Mouse (Mus musculus) midbrain, embryonic 14.5 days (tissue): ENCODE measurements around the gene Fscn1. TPM values are rescaled to one million over a fixed set of nuclear protein-coding genes. Genes with fewer than 3 reads are reported as not detected.
A peak's percentile ranks its signal among the peaks of the same experiment; 100 is the strongest.

Source experiments
- ATAC-seq: fragments of 200-750 bp; cut with Nextera tagmentation; 2 replicates; pipeline ENCODE4 v1.8.0; 2017; ENCODE audit warnings: moderate number of reproducible peaks, moderate library complexity; ENCODE audit not compliant: low FRiP score, low TSS enrichment
- DNase-seq: peaks from one replicate; pipeline ENCODE4 v3.0.0-alpha.2; 2015
- H3K27ac ChIP-seq: fragments of 300-500 bp; sonication (generic); replicated peaks from 2 replicates; pipeline ENCODE4 v1.5.1; 2014; ENCODE audit warnings: mild to moderate bottlenecking, low read depth, low read length, moderate library complexity
- H3K27me3 ChIP-seq: fragments of 300-500 bp; sonication (generic); 2 replicates; pipeline ENCODE4 v1.6.1; 2014; ENCODE audit warnings: low read length, control low read depth, mixed read lengths; ENCODE audit not compliant: control insufficient read depth, insufficient read depth
- H3K36me3 ChIP-seq: fragments of 300-500 bp; sonication (generic); 2 replicates; pipeline ENCODE4 v1.6.1; 2014; ENCODE audit warnings: low read length, control low read depth; ENCODE audit not compliant: control insufficient read depth, insufficient read depth
- H3K4me1 ChIP-seq: fragments of 300-500 bp; sonication (generic); 2 replicates; pipeline ENCODE4 v1.6.1; 2014; ENCODE audit warnings: mild to moderate bottlenecking, antibody characterized with exemption, low read length, control low read depth; ENCODE audit not compliant: control insufficient read depth, insufficient read depth
- H3K4me2 ChIP-seq: fragments of 300-500 bp; sonication (generic); 2 replicates; pipeline ENCODE4 v1.6.1; 2014; ENCODE audit warnings: mild to moderate bottlenecking, low read length, moderate library complexity
- H3K4me3 ChIP-seq: fragments of 300-500 bp; sonication (generic); replicated peaks from 2 replicates; pipeline ENCODE4 v1.5.1; 2014; ENCODE audit warnings: low read depth, low read length
- H3K9ac ChIP-seq: fragments of 300-500 bp; sonication (generic); replicated peaks from 2 replicates; pipeline ENCODE4 v1.6.1; 2014; ENCODE audit warnings: mild to moderate bottlenecking, low read length, moderate library complexity
- H3K9me3 ChIP-seq: fragments of 300-500 bp; sonication (generic); 2 replicates; pipeline ENCODE4 v1.6.1; 2016; ENCODE audit warnings: low read length, control low read depth, mixed read lengths; ENCODE audit not compliant: control insufficient read depth
- WGBS: fragments of 180-500 bp; shearing (Covaris S2); extraction: QIAGEN DNeasy Blood & Tissue Kit; methylation state at CpG from one replicate; pipeline ENCODE4 v1.1.7; 2014; 5-methylcytosine and 5-hydroxymethylcytosine counted together
- polyA plus RNA-seq: library from polyadenylated mRNA; unstranded; fragments of >200 nt; fragmentation: Nextera tagmentation; extraction: Ambion mirVana; gene quantifications from 2 replicates; pipeline ENCODE4 v1.2.1, GENCODE M21; 2014

Gene Fscn1
- polyA plus RNA-seq, 1 experiment from 2014 or later = 580 TPM

- H3K4me3 ChIP-seq = no peak overlapping the region
- H3K27me3 ChIP-seq = no peaks in the 10 kb centered on the region
- ATAC-seq = no peak; the same call in 1 of the 2 replicates
- DNase-seq = no peak
- H3K4me2 ChIP-seq = no peak overlapping the region
- H3K27ac ChIP-seq = peak overlapping the region; percentile 69
- peaks cover 11% of the 10 kb centered on the region; the same call in 1 of the 2 replicates for H3K4me1 ChIP-seq
- H3K9me3 ChIP-seq = no peaks in the 10 kb centered on the region
- H3K9ac ChIP-seq = no peak overlapping the region
- WGBS = 40% methylated on average over 3 of the region's 3 CpGs
- peaks cover 53% of the 10 kb centered on the region for H3K36me3 ChIP-seq
Measured at GRCm38 (mm10) chr5:142973971-142974370, 13.8 kb downstream of the Fscn1 start.

GRCm38 (mm10) chr5:142974598-142975121 lies 14.5 kb downstream of the Fscn1 start:
- Histone ChIP-seq H3K9me3 (no peaks in the 10 kb centered on the region), H3K27ac (peak overlapping the region; percentile 69), H3K36me3 (peaks cover 46% of the 10 kb centered on the region), H3K27me3 (no peaks in the 10 kb centered on the region), H3K4me3 (no peak overlapping the region), H3K9ac (no peak overlapping the region), H3K4me1 (peaks cover 11% of the 10 kb centered on the region; the same call in 1 of the 2 replicates), H3K4me2 (peak overlapping the region; percentile 30)
- WGBS = 4% methylated on average over 18 of the region's 18 CpGs
- ATAC-seq (peak; percentile 87), DNase-seq (peak; percentile 84)

- Histone ChIP-seq H3K9ac (no peak overlapping the region), H3K27ac (no peak overlapping the region), H3K4me2 (no peak overlapping the region), H3K36me3 (peaks cover 28% of the 10 kb centered on the region), H3K9me3 (no peaks in the 10 kb centered on the region), H3K27me3 (no peaks in the 10 kb centered on the region), H3K4me3 (no peak overlapping the region), H3K4me1 (peaks cover 11% of the 10 kb centered on the region; the same call in 1 of the 2 replicates)
- ATAC-seq = no peak
- WGBS = 74% methylated on average over 5 of the region's 5 CpGs
- DNase-seq = no peak
Measured at GRCm38 (mm10) chr5:142976516-142976915, 16.4 kb downstream of the Fscn1 start.

- no peaks in the 10 kb centered on the region for H3K36me3 ChIP-seq
- H3K4me3 ChIP-seq = no peak overlapping the region
- no peaks in the 10 kb centered on the region for H3K4me1 ChIP-seq
- H3K27me3 ChIP-seq = no peaks in the 10 kb centered on the region
- ATAC-seq = no peak
- H3K4me2 ChIP-seq = no peak overlapping the region
- H3K27ac ChIP-seq = no peak overlapping the region; the same call in 1 of the 2 replicates
- H3K9me3 ChIP-seq = no peaks in the 10 kb centered on the region
- 87% methylated on average over 16 of the region's 16 CpGs for WGBS
- no peak overlapping the region for H3K9ac ChIP-seq
- no peak for DNase-seq
Measured at GRCm38 (mm10) chr5:142982046-142982801, 22.1 kb downstream of the Fscn1 start.

- 76% methylated on average over 8 of the region's 8 CpGs for WGBS
- ATAC-seq (no peak), DNase-seq (no peak)
- Histone ChIP-seq H3K9me3 (no peaks in the 10 kb centered on the region), H3K4me1 (no peaks in the 10 kb centered on the region), H3K4me2 (no peak overlapping the region), H3K36me3 (no peaks in the 10 kb centered on the region), H3K27ac (no peak overlapping the region), H3K9ac (no peak overlapping the region), H3K4me3 (no peak overlapping the region), H3K27me3 (no peaks in the 10 kb centered on the region)
Measured at GRCm38 (mm10) chr5:142983174-142983573, 23.0 kb downstream of the Fscn1 start.

GRCm38 (mm10) chr5:142984271-142984670 lies 24.1 kb downstream of the Fscn1 start:
- H3K4me3 ChIP-seq = no peak overlapping the region
- H3K27me3 ChIP-seq = no peaks in the 10 kb centered on the region
- WGBS = 70% methylated on average over 10 of the region's 10 CpGs
- ATAC-seq (no peak), DNase-seq (no peak)
- no peaks in the 10 kb centered on the region for H3K36me3 ChIP-seq
- no peaks in the 10 kb centered on the region for H3K4me1 ChIP-seq
- H3K4me2 ChIP-seq = no peak overlapping the region
- H3K9me3 ChIP-seq = no peaks in the 10 kb centered on the region
- H3K27ac ChIP-seq = no peak overlapping the region
- no peak overlapping the region for H3K9ac ChIP-seq

- DNase-seq (peak; percentile 59), ATAC-seq (no peak)
- no peak overlapping the region for H3K4me3 ChIP-seq
Measured at GRCm38 (mm10) chr5:142988520-142988919, 28.4 kb downstream of the Fscn1 start.

GRCm38 (mm10) chr5:142989167-142989566 lies 29.0 kb downstream of the Fscn1 start:
- peaks cover 37% of the 10 kb centered on the region for H3K36me3 ChIP-seq
- 92% methylated on average over 3 of the region's 3 CpGs for WGBS
- ATAC-seq (no peak), DNase-seq (no peak)
- no peak overlapping the region for H3K9ac ChIP-seq
- no peak overlapping the region for H3K4me2 ChIP-seq
- no peaks in the 10 kb centered on the region for H3K9me3 ChIP-seq
- H3K4me3 ChIP-seq = no peak overlapping the region
- H3K4me1 ChIP-seq = no peaks in the 10 kb centered on the region
- H3K27ac ChIP-seq = no peak overlapping the region
- no peaks in the 10 kb centered on the region for H3K27me3 ChIP-seq

More at GRCm38 (mm10) chr5:142988520-142988919, 28.4 kb downstream of the Fscn1 start:
- H3K4me1 ChIP-seq = no peaks in the 10 kb centered on the region
- H3K4me2 ChIP-seq = no peak overlapping the region
- no peak overlapping the region for H3K9ac ChIP-seq
- no peaks in the 10 kb centered on the region for H3K27me3 ChIP-seq
- H3K9me3 ChIP-seq = no peaks in the 10 kb centered on the region
- H3K36me3 ChIP-seq = peaks cover 37% of the 10 kb centered on the region
- H3K27ac ChIP-seq = 0 out of 2 replicates have a peak overlapping the region, but pooled peaks have one; percentile 13
- 78% methylated on average over 5 of the region's 5 CpGs for WGBS

GRCm38 (mm10) chr5:142994746-142995145 lies 34.6 kb downstream of the Fscn1 start:
- WGBS = 96% methylated on average over 2 of the region's 2 CpGs
- Histone ChIP-seq H3K9ac (no peak overlapping the region), H3K27me3 (no peaks in the 10 kb centered on the region), H3K4me1 (no peaks in the 10 kb centered on the region), H3K36me3 (peaks cover 44% of the 10 kb centered on the region), H3K9me3 (no peaks in the 10 kb centered on the region), H3K4me2 (no peak overlapping the region), H3K27ac (no peak overlapping the region), H3K4me3 (no peak overlapping the region)
- ATAC-seq = no peak
- no peak for DNase-seq
